Mouse (Mus musculus) myocyte (in vitro differentiated cells): ENCODE measurements around the gene Spo11.

Source experiments
- E2F4 ChIP-seq: IDR thresholded peaks from one replicate; pipeline ENCODE4 v1.6.1; 2011; ENCODE audit warnings: mild to moderate bottlenecking, control low read depth, moderate library complexity; ENCODE audit not compliant: insufficient read depth
- MAX ChIP-seq: IDR thresholded peaks from one replicate; pipeline ENCODE4 v1.6.1; 2011; ENCODE audit warnings: low read depth, mild to moderate bottlenecking, control low read depth
- MYOD1 ChIP-seq, 3 experiments: IDR thresholded peaks; one replicate each; pipeline ENCODE4 v1.6.1; 2011; ENCODE audit warnings: control low read depth in 2 of 3, low read depth in 2 of 3, mild to moderate bottlenecking in 2 of 3, moderate library complexity in 1 of 3; ENCODE audit not compliant: insufficient read length in 2 of 3, control insufficient read depth in 1 of 3
- MYOG ChIP-seq, 3 experiments: IDR thresholded peaks; one replicate each; pipeline ENCODE4 v1.6.1; 2011; ENCODE audit warnings: control low read depth in 2 of 3, low read depth in 2 of 3, mild to moderate bottlenecking in 2 of 3; ENCODE audit not compliant: insufficient read length in 2 of 3, control insufficient read depth in 1 of 3, insufficient read depth in 1 of 3
- POLR2A ChIP-seq: IDR thresholded peaks from one replicate; pipeline ENCODE4 v1.6.1; 2011; ENCODE audit warnings: low read depth, mild to moderate bottlenecking, control low read depth, moderate library complexity; ENCODE audit not compliant: insufficient read length
- TCF3 ChIP-seq: IDR thresholded peaks from one replicate; pipeline ENCODE4 v1.6.1; 2011; ENCODE audit warnings: low read depth, control low read depth; ENCODE audit not compliant: insufficient read length

GRCm38 (mm10) chr2:172959006-172959768 lies 18.3 kb upstream of the Spo11 start:
- TF ChIP-seq E2F4 (no peak), MYOG (IDR thresholded peaks at IDR 0.05; ENCODE audit: control insufficient read depth in 1 of 3, insufficient read depth in 1 of 3, insufficient read length in 2 of 3, low read depth in 2 of 3) (no peak), POLR2A (no peak), MYOD1 (IDR thresholded peaks at IDR 0.05; ENCODE audit: control insufficient read depth in 1 of 3, insufficient read length in 2 of 3, low read depth in 2 of 3) (no peak), TCF3 (no peak), MAX (no peak)
